Mouse (Mus musculus): Measurements from ENCODE around the gene Anp32e. TPM values are rescaled to one million over a fixed set of nuclear protein-coding genes. Genes with fewer than 3 reads are reported as not detected.

Gene Anp32e
- 328 and 374 TPM in 2 replicates for polyA plus RNA-seq (2016; fragmentation: Nextera tagmentation; extraction: Ambion mirVana)

DNA sequence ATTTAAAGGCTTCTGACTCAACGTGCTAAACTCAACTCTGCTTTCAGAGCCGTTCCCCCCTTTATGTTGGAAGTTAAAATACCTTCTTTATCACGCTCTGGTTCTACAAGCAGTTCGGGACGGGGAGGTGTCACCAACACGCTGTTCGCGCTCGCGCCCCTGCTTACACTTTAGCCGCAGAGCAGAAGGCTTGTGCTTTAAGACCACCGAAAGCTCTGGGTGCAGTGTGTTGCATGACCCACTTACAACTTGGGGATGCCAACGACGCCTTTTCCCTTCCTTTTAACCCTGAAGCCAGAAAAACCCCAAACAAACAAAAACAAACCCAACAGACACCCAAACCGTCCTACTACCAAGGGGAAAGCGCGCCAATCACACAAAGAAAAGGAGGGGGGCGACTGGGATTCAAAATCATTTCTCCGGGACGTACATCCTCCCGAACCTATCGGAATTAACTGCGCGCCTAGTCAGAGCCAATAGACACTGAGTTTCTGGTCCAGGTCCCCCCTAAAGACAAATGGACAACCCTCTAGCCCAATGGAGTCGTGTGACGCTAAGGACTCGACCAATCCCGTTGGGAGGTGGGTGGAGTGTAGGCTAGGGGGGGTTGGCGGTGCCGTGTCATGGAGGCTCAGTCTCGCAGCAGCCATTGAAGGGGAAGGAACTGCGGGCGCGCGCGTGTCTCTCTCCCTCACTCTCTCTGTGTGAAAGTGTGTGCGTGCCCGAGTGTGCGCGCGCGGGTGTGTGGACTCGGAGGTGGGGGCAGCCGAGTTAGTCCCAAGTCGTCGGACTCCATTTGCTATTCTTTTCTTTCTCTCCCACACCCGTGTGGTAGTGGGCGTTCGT lies at the start of gene Anp32e:
TSS of gene Anp32e (plus strand) at position 589 of the 846 bp plus-strand sequence.
- peak within 1 kb of the TSS; percentile 56 for H3K4me2 ChIP-seq (replicated peaks)
- H3K27ac ChIP-seq (replicated peaks), result peak within 1 kb of the TSS; percentile 88
- no peaks in the 10 kb centered on the region for H3K9me3 ChIP-seq
- H3K36me3 ChIP-seq, result peaks cover 7% of the 10 kb centered on the region
- no peaks in the 10 kb centered on the region for H3K27me3 ChIP-seq
- peaks cover 19% of the 10 kb centered on the region for H3K4me1 ChIP-seq
- peak within 1 kb of the TSS; percentile 95 for H3K4me3 ChIP-seq
- peak within 1 kb of the TSS; percentile 95 for H3K9ac ChIP-seq (replicated peaks)
- peak; percentile 100 for ATAC-seq (ENCODE audit: low FRiP score, low read depth)
- WGBS, result under 1% methylated on average over 49 of the region's 49 CpGs

DNA sequence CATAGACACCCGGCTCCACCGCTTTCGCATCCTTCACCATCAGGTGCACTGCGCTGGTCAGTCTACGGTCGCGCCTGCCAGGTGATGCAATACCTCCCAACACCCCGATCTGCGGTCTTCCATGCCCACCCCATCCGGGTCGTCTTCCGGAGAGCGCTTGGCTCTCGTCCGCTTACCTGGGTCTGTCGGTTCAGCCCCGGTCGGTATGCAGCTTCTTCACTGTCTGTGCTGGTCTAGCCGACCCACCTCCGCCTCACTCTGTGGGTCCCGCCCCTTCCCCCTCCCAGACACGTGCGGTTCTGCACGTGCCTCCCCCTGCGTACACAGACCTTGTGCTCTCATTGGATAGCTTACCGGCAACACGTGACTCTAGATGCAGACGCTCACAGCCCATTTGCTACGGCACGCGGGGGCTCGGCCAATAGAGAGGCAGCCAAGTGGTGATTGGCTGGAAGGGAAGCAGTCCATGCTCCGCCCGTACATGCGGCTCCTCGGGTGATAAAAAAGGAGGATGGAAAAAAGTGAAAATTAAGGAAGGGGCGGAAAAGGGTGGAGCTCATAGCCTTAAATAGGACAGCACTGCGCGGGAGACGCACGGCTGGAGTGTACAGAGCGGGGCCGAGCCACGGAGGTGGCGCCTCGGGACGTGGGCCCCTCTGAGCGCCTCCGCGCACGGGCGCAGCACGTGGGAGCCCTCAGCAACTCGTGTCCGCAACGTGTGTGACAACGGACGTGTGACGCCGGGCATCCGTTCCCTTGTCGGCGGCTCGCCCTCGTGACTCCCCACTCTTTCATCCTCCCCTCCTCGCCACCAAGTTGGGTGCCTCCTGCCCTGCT lies 46.8 kb upstream of the Anp32e start, which contains the start of gene Ciart:
TSS of gene Ciart (minus strand) at position 273 of the 837 bp plus-strand sequence.
- H3K4me2 ChIP-seq (replicated peaks), result peak within 1 kb of the TSS; percentile 98
- peaks cover 16% of the 10 kb centered on the region for H3K4me1 ChIP-seq
- no peak within 1 kb of the TSS for H3K27ac ChIP-seq (replicated peaks)
- H3K9me3 ChIP-seq, result no peaks in the 10 kb centered on the region
- H3K27me3 ChIP-seq, result peaks cover 8% of the 10 kb centered on the region; the same call in 1 of the 2 replicates
- H3K9ac ChIP-seq (replicated peaks), result peak within 1 kb of the TSS; percentile 51
- peak; percentile 100 for ATAC-seq (ENCODE audit: low FRiP score, low read depth)
- WGBS, result under 1% methylated on average over 64 of the region's 66 CpGs
- H3K36me3 ChIP-seq, result no peaks in the 10 kb centered on the region
- peak within 1 kb of the TSS; percentile 57 for H3K4me3 ChIP-seq

DNA sequence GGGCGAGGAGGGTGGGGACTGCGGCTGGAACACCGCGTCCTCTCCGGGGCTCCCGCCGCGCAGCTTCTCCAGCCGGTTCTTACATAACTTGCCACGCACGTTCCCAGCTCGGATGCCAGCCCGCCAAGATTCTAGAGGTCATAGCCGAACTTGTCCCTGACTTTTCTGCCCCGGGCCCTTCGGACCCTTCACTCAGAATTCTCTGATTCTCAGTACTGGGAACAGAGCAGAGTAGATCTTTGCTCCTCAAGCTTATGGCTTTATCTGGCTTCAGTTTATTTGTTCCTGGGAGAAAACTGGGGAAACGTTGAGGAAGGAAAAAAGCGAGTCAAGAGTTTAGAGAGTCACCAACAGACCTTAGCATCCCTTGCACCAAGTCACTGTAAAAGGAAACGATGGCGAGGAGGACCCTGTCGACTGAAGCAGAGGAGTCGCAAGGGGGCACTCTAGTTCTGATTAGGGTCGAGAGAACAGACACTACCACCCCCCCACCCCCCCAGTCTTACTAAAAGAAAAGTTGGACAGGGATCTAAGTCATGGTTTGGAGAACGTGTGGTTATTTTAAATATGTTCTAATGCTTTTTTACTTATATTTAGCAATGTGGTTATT lies 46.1 kb upstream of the Anp32e start:
- 3% methylated on average over 24 of the region's 24 CpGs for WGBS
- Histone ChIP-seq H3K4me1 (peaks cover 16% of the 10 kb centered on the region), H3K9ac (replicated peaks) (peak overlapping the region; percentile 50), H3K4me2 (replicated peaks) (peak overlapping the region; percentile 98), H3K36me3 (no peaks in the 10 kb centered on the region), H3K4me3 (peak overlapping the region; percentile 57), H3K27ac (replicated peaks) (no peak overlapping the region), H3K27me3 (peaks cover 8% of the 10 kb centered on the region; the same call in 1 of the 2 replicates), H3K9me3 (no peaks in the 10 kb centered on the region)
- no peak for ATAC-seq (ENCODE audit: low FRiP score, low read depth)

DNA sequence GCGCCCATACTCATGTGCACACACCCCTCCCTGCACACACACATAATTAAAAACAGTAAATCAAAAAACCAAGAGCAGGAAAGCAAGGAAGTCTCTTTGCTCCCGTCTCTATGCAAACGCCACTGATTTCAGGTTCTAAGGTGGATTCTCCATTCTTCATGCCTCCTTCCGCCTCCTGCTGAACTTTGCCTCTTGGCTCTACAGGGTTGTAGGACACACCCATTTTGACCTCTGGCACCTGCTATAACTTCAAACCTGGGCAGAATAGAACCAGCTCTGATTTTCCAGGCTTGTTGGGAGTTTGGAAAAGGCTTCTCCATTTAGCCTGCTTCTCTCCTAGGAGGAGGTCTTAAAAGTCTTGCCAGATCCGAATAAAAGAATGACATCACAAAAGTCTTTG lies 44.6 kb upstream of the Anp32e start:
- Histone ChIP-seq H3K4me2 (replicated peaks) (no peak overlapping the region), H3K9me3 (no peaks in the 10 kb centered on the region), H3K27me3 (peaks cover 8% of the 10 kb centered on the region; the same call in 1 of the 2 replicates), H3K4me1 (peaks cover 16% of the 10 kb centered on the region), H3K9ac (replicated peaks) (no peak overlapping the region), H3K36me3 (no peaks in the 10 kb centered on the region), H3K27ac (replicated peaks) (no peak overlapping the region), H3K4me3 (no peak overlapping the region)
- no peak for ATAC-seq (ENCODE audit: low FRiP score, low read depth)
- WGBS, result 84% methylated on average over 5 of the region's 5 CpGs

DNA sequence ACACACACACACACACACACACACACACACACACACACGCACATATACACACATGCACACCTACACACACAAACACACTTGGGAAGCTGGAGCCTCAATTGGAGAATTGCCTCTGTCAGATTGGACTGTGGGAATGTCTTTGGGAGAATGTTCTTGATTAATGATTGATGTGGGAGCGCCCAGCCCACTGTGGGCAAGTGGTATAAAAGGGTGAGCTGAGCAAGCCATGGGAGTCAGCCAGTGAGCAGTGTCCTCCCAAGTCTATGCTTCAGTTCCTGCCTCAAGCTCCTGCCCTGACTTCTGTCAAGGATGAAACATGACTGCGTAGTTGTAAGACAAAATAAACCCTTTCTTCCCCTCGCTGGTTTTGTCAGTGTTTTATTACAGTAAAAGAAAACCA lies 41.5 kb upstream of the Anp32e start:
- H3K4me1 ChIP-seq, result peaks cover 11% of the 10 kb centered on the region; the same call in 1 of the 2 replicates
- ATAC-seq (ENCODE audit: low FRiP score, low read depth), result no peak
- no peak overlapping the region for H3K4me3 ChIP-seq
- H3K9ac ChIP-seq (replicated peaks), result no peak overlapping the region
- H3K36me3 ChIP-seq, result no peaks in the 10 kb centered on the region
- H3K9me3 ChIP-seq, result no peaks in the 10 kb centered on the region
- H3K27ac ChIP-seq (replicated peaks), result no peak overlapping the region
- WGBS, result 90% methylated on average over 4 of the region's 4 CpGs
- no peak overlapping the region for H3K4me2 ChIP-seq (replicated peaks)
- H3K27me3 ChIP-seq, result peaks cover 20% of the 10 kb centered on the region

DNA sequence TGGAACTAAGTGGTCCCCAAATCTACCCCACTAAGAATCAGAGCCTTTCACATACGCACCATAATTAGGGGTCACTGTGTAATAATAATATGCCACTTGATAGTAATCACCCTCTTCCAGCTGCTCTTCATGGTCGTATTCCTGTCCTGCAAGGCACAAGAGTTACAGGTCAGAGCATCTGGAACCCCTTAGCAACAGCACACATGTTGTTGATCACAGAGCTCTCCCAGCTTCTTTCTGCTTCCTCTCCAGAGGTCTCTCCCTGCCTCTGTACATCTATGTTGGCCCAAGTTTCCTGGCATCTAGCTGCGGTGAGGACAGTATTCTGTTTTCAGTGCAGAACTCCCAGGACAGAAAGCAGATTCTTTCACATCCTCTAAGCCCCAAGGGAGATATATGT lies 39.4 kb upstream of the Anp32e start:
- no peaks in the 10 kb centered on the region for H3K9me3 ChIP-seq
- no peak overlapping the region for H3K4me3 ChIP-seq
- no peak for ATAC-seq (ENCODE audit: low FRiP score, low read depth)
- H3K9ac ChIP-seq (replicated peaks), result no peak overlapping the region
- 81% methylated on average over 3 of the region's 3 CpGs for WGBS
- no peak overlapping the region for H3K4me2 ChIP-seq (replicated peaks)
- H3K27ac ChIP-seq (replicated peaks), result no peak overlapping the region
- H3K36me3 ChIP-seq, result no peaks in the 10 kb centered on the region
- peaks cover 13% of the 10 kb centered on the region for H3K4me1 ChIP-seq
- H3K27me3 ChIP-seq, result peaks cover 22% of the 10 kb centered on the region

DNA sequence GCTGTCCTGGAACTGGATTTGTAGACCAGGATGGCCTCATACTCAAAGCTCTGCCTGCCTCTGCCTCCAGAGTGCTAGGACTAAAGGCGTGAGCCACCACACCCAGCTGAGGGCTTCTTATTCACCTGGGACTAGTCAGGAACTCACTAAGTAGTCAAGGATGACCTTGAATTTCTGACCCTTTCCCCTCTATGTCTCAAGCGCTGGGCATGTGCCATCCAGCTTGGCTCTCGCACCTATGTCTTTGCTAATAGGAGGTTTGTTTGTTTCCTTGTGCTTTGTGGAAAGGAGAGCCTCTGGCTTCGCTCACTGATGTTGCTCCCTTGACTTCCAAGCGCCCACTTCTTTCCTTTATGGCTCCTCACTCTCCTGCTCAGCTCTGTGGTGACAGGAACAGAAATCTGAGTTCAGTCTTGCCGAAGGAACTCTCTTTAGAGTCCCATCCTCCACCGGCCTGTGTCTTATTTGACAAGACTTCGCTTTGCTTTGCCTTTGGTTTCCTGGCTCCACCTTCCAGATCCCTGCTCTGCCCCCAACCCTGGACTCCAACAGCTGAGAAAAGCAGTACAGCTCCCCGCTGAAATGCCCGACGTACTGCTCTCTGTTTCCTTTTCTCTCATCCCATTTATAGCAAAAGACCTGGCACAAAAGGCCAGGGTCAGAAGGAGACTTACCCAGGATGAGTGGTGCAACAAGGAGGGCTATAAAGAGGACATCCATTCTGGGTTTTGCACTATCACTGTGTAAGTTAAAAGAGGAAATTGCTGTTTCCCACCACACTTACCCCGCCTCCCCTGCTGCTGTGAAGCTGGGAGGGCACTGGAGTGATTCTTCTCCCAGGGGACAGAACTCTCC lies 37.6 kb upstream of the Anp32e start, which contains the start of gene BC028528:
TSS of gene BC028528 (minus strand) at position 795 of the 855 bp plus-strand sequence.
- Histone ChIP-seq H3K36me3 (no peaks in the 10 kb centered on the region), H3K4me3 (no peak within 1 kb of the TSS), H3K27ac (replicated peaks) (no peak within 1 kb of the TSS), H3K9ac (replicated peaks) (peak within 1 kb of the TSS; percentile 8; the same call in 1 of the 2 replicates), H3K4me1 (peaks cover 18% of the 10 kb centered on the region), H3K27me3 (peaks cover 18% of the 10 kb centered on the region), H3K4me2 (replicated peaks) (peak within 1 kb of the TSS; percentile 6; the same call in 1 of the 2 replicates), H3K9me3 (no peaks in the 10 kb centered on the region)
- 28% methylated on average over 12 of the region's 12 CpGs for WGBS
- ATAC-seq (ENCODE audit: low FRiP score, low read depth), result no peak

DNA sequence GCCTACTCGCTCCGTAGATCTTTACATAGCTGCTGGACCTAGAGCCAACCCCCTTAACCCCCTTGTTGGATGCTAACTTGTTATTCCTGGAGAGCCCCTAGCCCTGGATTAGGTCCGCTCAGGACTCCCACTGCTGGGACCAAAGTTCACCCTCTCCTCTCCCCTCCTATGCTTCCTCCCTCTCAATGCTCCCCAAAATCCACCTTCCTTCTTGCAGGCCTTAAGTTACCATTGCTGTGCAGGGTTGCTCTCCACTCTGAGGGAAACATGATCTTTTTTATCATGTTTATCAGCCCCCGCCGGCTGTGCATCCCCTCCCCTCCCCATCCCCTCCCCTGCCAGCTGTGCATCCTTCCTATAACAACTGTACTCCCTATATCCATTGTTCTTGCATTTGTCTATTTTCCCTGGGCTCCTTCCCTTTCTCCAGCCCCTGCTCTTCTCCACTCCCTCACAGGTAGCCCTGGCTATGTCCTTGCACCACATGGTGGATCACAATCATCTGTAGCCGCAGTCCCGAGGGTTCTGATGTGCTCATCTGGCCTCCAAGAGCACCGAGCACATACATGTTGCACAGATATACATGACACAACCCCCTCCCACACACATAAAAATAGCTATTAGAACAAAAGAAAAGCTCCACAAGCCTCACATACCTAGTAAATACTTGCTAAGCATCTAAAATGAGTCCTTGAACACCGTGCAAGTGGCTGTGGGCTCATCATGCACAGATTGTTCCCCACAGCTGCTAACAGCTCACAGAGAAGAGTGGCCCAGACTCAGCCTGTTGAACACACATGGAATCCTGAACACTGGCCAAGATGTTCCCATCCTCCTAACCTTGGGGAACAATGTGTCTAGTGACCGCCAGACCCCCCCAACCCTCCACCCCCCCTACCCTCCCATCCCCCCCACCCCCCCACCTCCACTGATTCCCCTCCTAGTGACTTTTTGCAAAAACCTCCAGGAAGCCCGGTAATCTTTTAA lies 36.7 kb upstream of the Anp32e start:
- no peak for ATAC-seq (ENCODE audit: low FRiP score, low read depth)
- Histone ChIP-seq H3K4me1 (peaks cover 18% of the 10 kb centered on the region), H3K9ac (replicated peaks) (0 out of 2 replicates have a peak overlapping the region, but pooled peaks have one; percentile 8), H3K27ac (replicated peaks) (no peak overlapping the region), H3K4me3 (no peak overlapping the region), H3K36me3 (no peaks in the 10 kb centered on the region), H3K4me2 (replicated peaks) (peak overlapping the region; percentile 6; the same call in 1 of the 2 replicates), H3K27me3 (peaks cover 18% of the 10 kb centered on the region), H3K9me3 (no peaks in the 10 kb centered on the region)
- 35% methylated on average over 11 of the region's 11 CpGs for WGBS

DNA sequence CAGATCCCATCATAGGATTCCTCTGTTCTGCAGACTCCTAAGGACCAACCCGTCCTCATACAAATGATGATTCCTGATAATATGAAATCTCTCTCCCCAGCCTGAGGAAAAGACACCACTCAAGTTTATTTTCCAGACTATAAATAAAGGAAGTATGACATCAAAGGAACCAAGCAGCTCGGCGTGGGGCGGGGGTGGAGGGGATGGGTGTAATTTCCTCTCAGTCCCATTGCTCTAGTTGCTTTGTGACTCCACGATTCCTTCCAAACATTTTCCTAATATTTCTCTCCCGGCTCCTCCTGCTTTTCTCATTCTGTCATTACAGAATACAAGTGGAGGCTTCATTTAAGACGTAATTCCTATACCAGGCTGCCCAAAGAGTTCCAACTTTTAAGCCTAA lies 35.9 kb upstream of the Anp32e start:
- ATAC-seq (ENCODE audit: low FRiP score, low read depth), result 0 out of 2 replicates have a peak, but pooled peaks have one; percentile 3
- Histone ChIP-seq H3K27ac (replicated peaks) (peak overlapping the region; percentile 36; the same call in 1 of the 2 replicates), H3K4me2 (replicated peaks) (peak overlapping the region; percentile 49), H3K9me3 (no peaks in the 10 kb centered on the region), H3K27me3 (peaks cover 18% of the 10 kb centered on the region), H3K9ac (replicated peaks) (no peak overlapping the region; the same call in 1 of the 2 replicates), H3K4me3 (peak overlapping the region; percentile 71), H3K36me3 (peaks cover 3% of the 10 kb centered on the region; the same call in 1 of the 2 replicates), H3K4me1 (peaks cover 18% of the 10 kb centered on the region)
- WGBS, result 31% methylated on average over 7 of the region's 7 CpGs
